Mouse (Mus musculus): Measurements from ENCODE around the gene Clic1.
"Not testable (repeated sequence)": the region's sequence is repeated elsewhere in the genome, so short reads cannot be mapped to it uniquely, and the experiment has no call there.

The Clic1 gene

GRCm38 (mm10) chr17:35019894-35020293 lies 29.9 kb upstream of the Clic1 start:
- intact Hi-C loops (cut with DNase I) = loop anchor here (5.0 to 10.0 kb wide), 3 partner anchors 42 to 215 kb away; partner anchors contain the start of genes Atp6v1g2, Ly6g5c and Nfkbil1

- intact Hi-C loops (cut with DNase I) = loop anchor here (5.0 to 10.0 kb wide), 3 partner anchors 42 to 214 kb away; partner anchors contain the start of genes Atp6v1g2, Ly6g5c and Nfkbil1
These were observed 29.2 kb upstream of the Clic1 start for GRCm38 (mm10) chr17:35020551-35020950.

- intact Hi-C loops (cut with DNase I) = loop anchor here (5.0 to 10.0 kb wide), 3 partner anchors 41 to 214 kb away; partner anchors contain the start of genes Atp6v1g2, Ly6g5c and Nfkbil1
These were observed 28.5 kb upstream of the Clic1 start for GRCm38 (mm10) chr17:35021163-35021808.

- intact Hi-C loops (cut with DNase I) = loop anchor here (5.0 to 10.0 kb wide), 3 partner anchors 40 to 213 kb away; partner anchors contain the start of genes Atp6v1g2, Ly6g5c and Nfkbil1
These were observed 27.8 kb upstream of the Clic1 start for GRCm38 (mm10) chr17:35021842-35022477.

- intact Hi-C loops (cut with DNase I) = loop anchor here (5.0 to 10.0 kb wide), 3 partner anchors 40 to 212 kb away; partner anchors contain the start of genes Atp6v1g2, Ly6g5c and Nfkbil1
These were observed 27.2 kb upstream of the Clic1 start for GRCm38 (mm10) chr17:35022541-35023060.

GRCm38 (mm10) chr17:35023221-35023620 lies 26.5 kb upstream of the Clic1 start:
- intact Hi-C loops (cut with DNase I) = loop anchor here (5.0 to 10.0 kb wide), 3 partner anchors 39 to 212 kb away; partner anchors contain the start of genes Atp6v1g2, Ly6g5c and Nfkbil1

GRCm38 (mm10) chr17:35023756-35024155 lies 26.0 kb upstream of the Clic1 start:
- intact Hi-C loops (cut with DNase I) = loop anchor here (5.0 to 10.0 kb wide), 3 partner anchors 39 to 211 kb away; partner anchors contain the start of genes Atp6v1g2, Ly6g5c and Nfkbil1

- intact Hi-C loops (cut with DNase I) = loop anchor here (5.0 to 10.0 kb wide), 3 partner anchors 38 to 211 kb away; partner anchors contain the start of genes Atp6v1g2, Ly6g5c and Nfkbil1
These were observed 25.5 kb upstream of the Clic1 start for GRCm38 (mm10) chr17:35024261-35024660.

GRCm38 (mm10) chr17:35024691-35025488 lies 24.9 kb upstream of the Clic1 start:
- intact Hi-C loops (cut with DNase I) = loop anchor here (5.0 to 10.0 kb wide), 3 partner anchors 37 to 210 kb away; partner anchors contain the start of genes Atp6v1g2, Ly6g5c and Nfkbil1

- intact Hi-C loops (cut with DNase I) = loop anchor here (10.0 kb wide), 1 partner anchor 209 kb away; the partner anchor contains the start of genes Atp6v1g2 and Nfkbil1
These were observed 23.6 kb upstream of the Clic1 start for GRCm38 (mm10) chr17:35026206-35026605.

- intact Hi-C loops (cut with DNase I) = loop anchor here (10.0 kb wide), 1 partner anchor 207 kb away; the partner anchor contains the start of genes Atp6v1g2 and Nfkbil1
These were observed 22.3 kb upstream of the Clic1 start, which contains the start of gene Sapcd1 for GRCm38 (mm10) chr17:35027277-35028068. Gene Sapcd1 (minus strand): TSS chr17:35028016.

- intact Hi-C loops (cut with DNase I) = loop anchor here (10.0 kb wide), 1 partner anchor 206 kb away; the partner anchor contains the start of genes Atp6v1g2 and Nfkbil1
These were observed 21.5 kb upstream of the Clic1 start for GRCm38 (mm10) chr17:35028315-35028714.

GRCm38 (mm10) chr17:35029691-35030532 lies 19.9 kb upstream of the Clic1 start:
- intact Hi-C loops (cut with DNase I) = loop anchor here (10.0 kb wide), 1 partner anchor 205 kb away; the partner anchor contains the start of genes Atp6v1g2 and Nfkbil1

GRCm38 (mm10) chr17:35031272-35031671 lies 18.5 kb upstream of the Clic1 start:
- intact Hi-C loops (cut with DNase I) = no loop called here

GRCm38 (mm10) chr17:35031880-35032279 lies 17.9 kb upstream of the Clic1 start:
- intact Hi-C loops (cut with DNase I) = no loop called here

- intact Hi-C loops (cut with DNase I) = no loop called here
These were observed 17.4 kb upstream of the Clic1 start for GRCm38 (mm10) chr17:35032323-35032870.

GRCm38 (mm10) chr17:35033703-35034102 lies 16.1 kb upstream of the Clic1 start:
- intact Hi-C loops (cut with DNase I) = not testable (repeated sequence)

GRCm38 (mm10) chr17:35034896-35035295 lies 14.9 kb upstream of the Clic1 start:
- intact Hi-C loops (cut with DNase I) = no loop called here
